Mouse (Mus musculus): ENCODE measurements around the gene Gm20708.

The Gm20708 gene

DNA sequence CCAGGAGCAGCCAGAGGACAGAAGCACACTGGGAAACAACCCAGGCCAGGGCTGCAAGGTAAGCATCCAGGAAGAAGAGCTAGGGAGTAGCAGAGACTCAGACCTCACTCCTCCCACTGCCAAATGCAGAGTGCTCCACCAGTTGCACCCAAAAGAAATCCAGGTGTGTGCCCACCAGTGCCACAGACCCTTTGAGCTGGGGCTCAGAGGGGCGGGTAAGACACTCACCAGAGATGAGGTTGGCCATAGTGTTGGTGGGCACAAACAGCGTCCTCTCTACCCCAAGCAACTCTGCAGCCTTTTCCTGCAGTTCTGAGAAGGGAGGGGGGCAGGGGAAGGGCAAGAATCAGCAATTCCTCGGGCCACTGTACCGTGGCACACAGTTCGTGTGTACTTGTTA lies 61.9 kb downstream of the Gm20708 start:
- DNase-seq = no peak

DNA sequence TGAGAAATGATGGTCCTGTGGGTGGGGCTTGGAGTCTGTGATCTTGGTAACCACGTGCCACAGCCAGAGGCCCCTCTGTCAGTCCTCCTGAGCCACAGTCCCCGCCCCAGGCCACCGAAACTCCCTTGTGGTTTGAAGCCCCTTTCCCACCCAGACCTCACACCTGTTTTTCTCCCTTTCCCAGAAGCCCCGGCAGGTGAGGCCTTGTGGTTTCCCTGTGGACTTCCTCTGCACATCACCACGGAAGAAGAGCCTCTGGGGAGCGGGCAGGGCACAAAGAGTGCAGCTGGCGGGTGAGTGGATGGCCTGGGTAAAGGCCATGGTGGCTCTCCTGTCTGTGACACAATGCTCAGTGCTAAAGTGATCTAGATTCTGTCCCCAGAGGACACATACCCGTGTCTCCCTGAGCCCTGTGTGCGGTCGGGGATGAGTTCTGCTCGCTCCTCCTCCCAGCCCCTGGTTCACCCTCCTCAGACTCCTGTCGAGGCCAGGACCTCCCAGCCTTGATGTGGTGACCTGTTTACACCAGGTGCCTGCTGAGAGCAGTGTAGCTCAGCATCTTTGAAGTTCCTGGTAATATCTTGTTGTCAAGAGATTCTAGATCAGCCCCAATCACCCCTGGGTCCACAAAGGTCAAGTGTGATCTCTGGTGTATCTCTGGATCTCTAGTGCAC lies 62.6 kb downstream of the Gm20708 start:
- DNase-seq = no peak

DNA sequence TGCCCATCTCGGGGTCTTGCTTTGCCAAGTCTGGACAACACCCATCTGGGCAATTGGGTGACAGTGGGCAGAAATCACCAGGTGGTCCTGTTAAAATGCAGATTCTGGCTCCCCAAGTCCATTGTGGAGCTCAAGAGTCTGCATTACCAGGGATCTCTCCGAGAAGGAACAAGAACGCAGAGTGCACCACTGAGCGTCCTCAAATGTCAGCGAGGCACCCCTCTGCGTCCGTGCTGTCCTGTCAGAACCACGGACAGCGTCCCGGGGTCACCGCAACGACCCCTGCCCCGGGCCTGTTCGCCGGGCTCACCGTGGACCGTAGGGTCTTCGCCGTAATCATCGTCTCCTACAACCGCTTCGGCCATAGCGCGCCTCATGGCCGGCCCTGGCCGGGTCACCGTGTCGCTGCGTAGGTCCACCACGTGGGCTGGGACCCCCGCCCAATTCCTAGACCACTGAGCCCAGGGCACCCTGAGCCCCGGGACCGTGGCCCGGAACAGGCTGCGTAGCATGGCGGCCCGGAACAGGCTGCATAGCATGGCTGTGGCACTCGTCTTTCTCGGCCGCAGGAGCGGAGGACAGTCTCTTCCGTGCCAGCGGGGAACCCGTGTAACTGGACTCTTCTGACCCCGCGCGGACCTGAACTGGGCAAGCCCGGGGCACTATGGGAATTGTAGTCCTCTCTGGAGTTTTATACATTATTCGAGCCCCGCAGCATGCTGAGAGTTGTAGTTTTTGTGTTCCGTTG lies 63.6 kb downstream of the Gm20708 start, which contains the start of gene Tha1:
Gene Tha1, minus strand, starts transcription at position 621 of the 748 bp plus-strand sequence.
- DNase-seq = peak; percentile 88 to 91

DNA sequence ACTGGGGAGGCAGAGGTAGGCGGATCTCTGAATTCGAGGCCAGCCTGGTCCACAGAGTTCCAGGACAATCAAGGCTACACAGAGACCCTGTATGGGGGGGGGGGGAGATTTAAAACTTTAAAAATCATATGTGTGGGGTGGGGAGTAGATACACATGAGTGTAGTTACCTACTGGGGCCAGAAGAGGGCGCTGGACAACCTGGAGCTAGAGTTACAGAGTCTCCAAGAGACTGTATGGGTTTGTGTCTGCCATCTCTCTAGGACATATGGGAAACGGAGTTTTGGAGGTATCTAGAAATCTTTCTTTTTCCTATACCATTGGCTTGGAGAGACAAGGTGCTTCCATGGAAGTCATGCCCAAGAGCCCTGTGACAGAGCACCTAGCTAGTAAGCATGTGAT lies 65.0 kb downstream of the Gm20708 start:
- peak; percentile 46 to 54 for DNase-seq

DNA sequence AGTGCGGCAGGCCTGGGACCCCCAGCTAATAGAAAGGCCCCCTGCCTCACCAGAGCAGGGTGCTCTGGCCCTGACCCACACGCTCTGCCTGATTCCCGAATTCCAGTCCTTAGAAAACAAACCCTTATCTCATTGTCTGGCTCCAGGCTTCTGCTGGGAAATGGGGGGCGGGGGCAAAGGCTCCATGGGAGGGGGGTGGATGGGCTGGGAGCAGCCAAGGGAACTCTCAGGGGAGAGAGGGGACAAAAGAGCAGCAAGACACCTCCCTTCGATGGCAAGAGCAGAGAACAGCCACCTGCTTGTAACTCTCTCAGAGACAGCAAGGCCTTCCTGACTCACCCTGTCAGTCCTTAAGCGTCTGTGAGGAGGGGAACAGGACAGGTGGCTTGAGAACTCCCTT lies 66.2 kb downstream of the Gm20708 start:
- DNase-seq = no peak

DNA sequence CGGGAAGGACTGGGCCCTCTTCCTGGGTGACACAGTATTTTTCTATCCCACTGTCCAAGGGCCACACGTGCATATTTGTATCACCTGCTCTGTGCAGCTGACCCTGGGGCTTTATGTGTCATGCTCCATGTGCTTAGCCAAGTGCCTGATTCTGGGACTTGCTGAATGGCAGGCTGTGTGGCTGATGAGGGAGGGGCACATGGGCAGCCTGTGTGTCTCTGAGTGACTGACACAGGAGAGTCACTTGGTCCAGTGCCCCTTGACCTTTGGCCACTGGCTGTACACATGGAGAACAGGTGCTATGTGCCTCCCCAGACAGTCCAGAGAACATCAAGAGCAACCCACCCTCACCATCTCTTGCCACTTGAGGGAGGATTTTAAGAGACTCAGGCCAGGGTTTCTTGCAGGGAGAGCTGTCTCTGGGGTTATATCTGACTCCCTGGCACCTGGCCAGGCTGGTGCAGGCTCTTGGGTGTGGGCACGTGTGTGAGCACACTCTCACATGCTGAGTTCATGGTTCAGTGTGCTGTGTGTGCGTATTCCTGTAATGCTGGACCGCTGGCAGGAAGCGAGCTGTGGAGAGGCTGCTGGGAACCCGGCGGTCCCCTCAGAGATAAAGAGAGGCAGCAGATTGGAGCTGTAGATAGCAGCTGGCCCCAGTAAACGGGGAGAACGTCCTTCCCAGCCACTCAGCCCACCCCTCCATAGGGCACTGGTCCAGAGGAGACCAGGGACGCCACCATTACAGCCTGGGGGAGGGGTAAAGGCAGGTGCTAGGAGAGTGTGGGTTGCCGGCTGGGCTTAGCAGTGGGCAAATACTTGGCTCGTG lies 68.7 kb downstream of the Gm20708 start:
- DNase-seq = peak; percentile 86 to 88

DNA sequence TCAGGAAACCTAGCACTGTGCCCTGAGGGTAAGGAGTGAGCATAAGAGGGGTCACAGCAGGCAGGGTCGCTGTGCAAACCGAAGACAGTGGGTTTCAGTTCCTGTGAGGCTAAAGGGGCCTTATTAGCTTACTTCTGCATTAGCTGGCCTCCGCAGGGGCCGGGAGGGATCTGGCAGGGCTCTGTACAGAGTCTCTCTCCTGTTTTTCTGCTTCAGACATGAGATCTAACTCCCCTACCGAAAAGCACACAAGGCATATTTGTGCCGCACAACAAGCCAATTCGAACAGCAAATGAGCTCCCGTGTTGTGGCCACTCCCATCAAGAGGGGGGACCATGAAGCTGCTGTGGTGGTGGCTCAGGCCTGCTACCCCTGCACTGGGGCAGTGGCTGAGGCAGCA lies 69.4 kb downstream of the Gm20708 start:
- DNase-seq = peak; percentile 59 to 62

DNA sequence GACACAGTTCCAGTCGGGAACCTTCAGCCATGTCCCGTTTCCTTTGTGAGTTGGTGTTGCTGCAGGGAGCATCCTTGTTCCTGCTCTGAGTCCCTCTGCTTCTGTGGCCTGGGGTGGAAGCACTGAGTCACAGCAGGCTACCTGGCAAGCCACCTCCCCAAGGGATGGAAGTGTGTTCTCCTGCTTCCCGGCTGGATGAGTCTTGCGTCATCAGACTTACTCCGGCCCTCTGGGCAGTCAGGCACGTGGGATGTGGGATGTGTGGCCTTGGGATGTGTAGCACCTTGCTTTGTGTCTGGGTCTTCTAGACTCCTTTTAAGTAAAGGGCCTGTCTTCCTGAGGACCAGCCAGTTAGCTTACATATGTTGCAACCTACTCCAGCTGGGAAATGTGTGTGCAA lies 70.2 kb downstream of the Gm20708 start:
- peak; percentile 38 to 47 for DNase-seq

DNA sequence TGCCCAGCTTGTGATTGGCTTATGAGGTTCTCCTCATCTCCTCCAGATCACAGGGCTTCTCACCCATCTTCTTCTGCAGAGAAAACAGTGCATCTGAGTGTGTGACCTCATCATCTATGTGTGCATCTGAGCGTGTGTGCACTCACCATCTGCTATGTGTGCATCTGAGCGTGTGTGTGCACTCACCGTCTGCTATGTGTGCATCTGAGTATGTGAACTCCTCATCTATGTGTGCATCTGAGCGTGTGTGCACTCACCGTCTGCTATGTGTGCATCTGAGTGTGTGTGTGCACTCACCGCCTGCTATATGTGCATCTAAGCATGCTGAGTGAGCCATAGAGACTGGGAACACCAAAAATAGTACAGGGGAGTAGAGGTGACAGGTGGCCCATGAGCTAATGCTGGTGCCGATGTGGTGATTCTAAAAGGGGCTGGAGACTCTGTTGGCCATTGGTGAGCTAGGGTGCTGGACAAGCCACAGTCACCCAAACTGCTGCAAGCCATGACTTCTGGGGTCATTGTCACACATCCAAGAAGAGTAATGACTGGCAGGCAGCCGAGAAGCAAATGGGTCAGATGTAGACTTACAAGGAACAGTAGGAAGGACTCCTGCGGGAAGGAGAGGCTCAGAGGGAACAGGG lies 71.0 kb downstream of the Gm20708 start:
- DNase-seq = peak; percentile 63 to 64

DNA sequence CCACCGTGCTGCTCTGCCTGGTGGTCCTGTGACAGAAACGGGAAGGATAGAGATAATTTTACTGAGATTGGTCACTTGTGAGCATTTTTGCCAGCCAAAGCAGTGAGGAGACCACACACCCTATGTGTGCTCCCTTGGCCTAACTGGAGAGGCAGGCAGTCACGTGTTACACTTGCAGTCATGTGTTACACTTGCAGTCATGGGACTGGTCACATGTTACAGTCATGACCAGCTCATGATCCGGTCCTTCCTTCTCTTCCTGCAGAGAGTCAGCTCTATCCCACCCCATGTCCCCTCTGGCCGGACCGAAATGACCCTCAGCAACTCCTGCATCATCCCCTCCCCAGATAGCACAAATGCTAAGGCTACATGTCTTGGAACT lies 71.5 kb downstream of the Gm20708 start:
- DNase-seq = peak in 1 of 2 experiments; percentile 34

DNA sequence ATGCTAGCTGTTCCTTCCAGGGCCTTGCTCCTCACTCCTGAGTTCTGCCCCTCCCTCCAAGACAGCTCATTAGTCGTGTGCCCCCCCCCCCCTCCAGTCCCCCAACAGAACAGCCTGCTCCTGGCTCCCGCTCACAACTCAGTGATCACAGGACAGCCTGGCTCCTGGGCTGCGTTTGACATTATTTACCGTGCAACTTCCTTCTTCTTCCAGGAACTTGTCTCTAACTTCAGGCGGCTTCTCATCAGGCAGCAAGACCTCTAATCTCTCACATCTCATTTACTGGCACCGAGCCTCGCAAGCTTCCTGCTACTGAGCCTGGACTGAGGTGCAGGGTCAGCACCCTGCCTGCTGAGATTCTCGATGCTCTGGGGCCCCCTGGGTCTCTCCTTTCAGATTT lies 72.3 kb downstream of the Gm20708 start:
- DNase-seq = peak in 1 of 2 experiments; percentile 46

DNA sequence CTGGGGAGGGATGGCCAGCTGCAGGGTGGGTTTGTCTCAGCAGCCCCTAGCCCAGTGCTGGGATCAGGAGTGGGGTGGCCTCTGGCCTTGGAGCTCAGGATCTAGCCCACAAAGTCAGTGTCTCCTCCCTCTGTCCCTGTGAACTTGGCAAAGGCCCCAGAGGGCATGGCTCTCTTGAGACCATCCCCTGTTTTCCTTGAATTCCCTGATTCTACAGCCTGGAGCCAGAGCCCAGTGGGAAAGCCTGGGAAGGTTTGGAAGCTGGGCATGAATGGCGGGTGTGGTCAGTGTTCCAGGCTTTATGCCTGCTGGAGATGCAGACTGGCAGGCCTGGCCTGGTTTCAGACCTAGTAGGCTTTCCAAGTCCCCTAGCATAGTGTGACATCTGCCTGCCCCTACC lies 72.7 kb downstream of the Gm20708 start:
- DNase-seq = peak; percentile 57 to 65

DNA sequence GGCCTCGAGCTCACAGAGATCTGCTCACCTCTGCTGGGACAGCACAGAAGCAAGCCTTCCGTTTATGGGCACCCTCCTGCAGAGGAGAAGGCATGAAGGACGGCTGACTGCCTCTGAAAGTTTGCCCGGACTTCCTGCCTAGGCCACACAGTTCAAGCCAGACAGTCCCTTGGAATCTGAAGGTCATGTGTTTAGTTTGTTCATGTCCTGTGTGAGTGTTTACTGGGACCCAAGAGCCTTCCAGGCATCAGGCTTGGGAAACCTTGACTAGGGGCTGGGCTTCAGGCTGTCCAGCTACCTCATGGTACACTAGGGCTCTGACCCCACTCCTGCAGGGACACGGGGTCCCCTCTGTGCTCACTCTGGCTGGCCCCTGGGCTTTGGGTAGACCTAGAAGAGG lies 76.5 kb downstream of the Gm20708 start:
- no peak for DNase-seq

DNA sequence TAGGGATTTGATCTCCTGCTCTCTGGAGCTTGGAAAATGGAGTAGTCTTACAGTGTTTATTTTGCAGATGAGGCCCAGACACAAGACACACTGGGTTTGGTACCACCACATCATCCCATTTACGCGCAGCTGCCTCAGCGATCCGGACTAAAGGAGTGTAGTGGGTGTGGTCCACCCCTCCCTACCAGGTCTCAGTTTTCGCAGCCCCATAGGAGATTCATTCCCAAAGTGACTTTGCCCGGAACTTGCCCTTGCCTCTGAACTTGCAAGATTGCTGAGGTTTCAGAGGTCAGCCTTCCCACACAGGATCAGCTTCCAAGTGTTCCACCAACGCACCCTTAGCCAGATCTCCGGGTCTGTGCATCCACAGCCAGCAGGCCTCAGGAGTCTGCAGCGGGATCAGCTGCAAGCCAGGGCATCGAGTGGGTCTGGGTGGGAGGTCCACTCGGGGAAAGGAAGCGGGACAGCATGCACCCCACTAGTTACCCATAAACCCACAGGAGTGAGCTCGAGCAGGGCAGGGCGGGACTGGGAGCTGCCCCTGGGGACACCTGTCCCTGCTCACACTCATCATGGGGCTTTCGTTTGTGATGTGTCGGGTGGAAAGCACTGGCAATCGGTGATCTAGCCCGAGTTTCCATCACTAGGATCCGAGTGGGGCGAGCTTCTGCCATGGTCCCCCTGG lies 78.8 kb downstream of the Gm20708 start:
- DNase-seq = no peak

DNA sequence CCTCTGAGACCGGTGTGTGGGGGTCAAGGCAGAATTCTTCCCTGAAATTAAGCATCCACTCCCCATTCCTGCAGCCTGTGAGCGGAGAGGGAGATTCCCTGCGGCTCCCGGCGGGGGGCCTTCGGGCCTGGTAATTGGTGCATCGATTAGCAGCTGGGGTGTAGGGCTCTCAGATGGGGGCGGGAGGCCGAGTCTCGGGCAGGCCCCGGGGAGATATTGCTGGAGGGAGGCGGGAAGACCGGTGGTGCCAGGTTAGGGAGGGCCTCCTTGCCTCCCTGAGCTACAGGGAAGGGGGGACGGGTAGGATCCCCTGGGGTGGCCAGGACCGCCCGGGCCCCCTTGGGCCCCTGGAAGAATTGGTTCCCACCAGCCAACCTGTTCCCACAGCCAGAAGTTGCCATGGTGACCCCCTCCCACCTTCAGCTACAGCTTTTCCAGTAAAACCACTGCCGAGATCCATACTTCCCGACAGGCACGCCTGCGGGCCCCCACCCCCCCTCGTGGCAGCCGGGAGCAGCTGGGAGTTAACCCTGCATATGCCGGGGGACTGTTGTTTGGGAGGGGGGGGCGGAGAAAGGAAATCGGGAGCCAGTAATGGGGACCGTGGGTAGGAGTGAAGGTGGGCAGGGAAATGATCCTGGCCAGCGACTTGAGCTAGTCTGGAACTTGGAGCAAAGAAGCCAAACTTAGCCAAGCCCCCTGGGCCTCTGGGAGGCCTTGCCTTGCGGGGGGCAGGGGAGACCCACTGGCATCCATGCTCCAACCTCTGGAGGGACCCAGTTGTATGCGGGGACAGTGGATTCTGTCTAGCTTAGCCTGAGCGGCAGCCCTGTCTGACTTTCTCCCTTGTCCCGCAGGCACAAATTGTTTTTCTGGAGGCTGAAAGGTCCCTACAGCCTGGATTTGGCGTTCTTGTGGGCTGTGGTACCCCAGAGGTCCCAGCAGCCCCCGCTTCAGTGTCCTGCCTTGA lies 79.7 kb downstream of the Gm20708 start:
- DNase-seq = peak; percentile 47 to 56
